Mouse (Mus musculus) myocyte (in vitro differentiated cells): ENCODE measurements around the gene Ctnnbl1. TPM values are rescaled to one million over a fixed set of nuclear protein-coding genes. Genes with fewer than 3 reads are reported as not detected.

ENCODE experiments used
- H3K27me3 ChIP-seq: one replicate; pipeline ENCODE4 v1.6.1; 2011; ENCODE audit not compliant: control insufficient read depth, insufficient read depth, insufficient read length
- H3K36me3 ChIP-seq: one replicate; pipeline ENCODE4 v1.6.1; 2011; ENCODE audit not compliant: control insufficient read depth, insufficient read depth
- H3K4me2 ChIP-seq: one replicate; pipeline ENCODE4 v1.6.1; 2011; ENCODE audit warnings: low read depth, control low read depth
- H3K4me3 ChIP-seq: one replicate; pipeline ENCODE4 v1.5.1; 2011; ENCODE audit warnings: mild to moderate bottlenecking, control low read depth, moderate library complexity
- H3K79me2 ChIP-seq: one replicate; pipeline ENCODE4 v1.6.1; 2011; ENCODE audit not compliant: control insufficient read depth, insufficient read depth
- H3ac ChIP-seq: one replicate; pipeline ENCODE4 v1.6.1; 2011; ENCODE audit not compliant: control insufficient read depth, insufficient read length
- CEBPB ChIP-seq: IDR thresholded peaks from 2 replicates; pipeline ENCODE4 v1.6.1; 2011; ENCODE audit warnings: mild to moderate bottlenecking, moderate library complexity; ENCODE audit not compliant: poor library complexity, insufficient read depth, severe bottlenecking
- E2F4 ChIP-seq: IDR thresholded peaks from one replicate; pipeline ENCODE4 v1.6.1; 2011; ENCODE audit warnings: mild to moderate bottlenecking, control low read depth, moderate library complexity; ENCODE audit not compliant: insufficient read depth
- MAX ChIP-seq: IDR thresholded peaks from one replicate; pipeline ENCODE4 v1.6.1; 2011; ENCODE audit warnings: low read depth, mild to moderate bottlenecking, control low read depth
- MYOD1 ChIP-seq, 3 experiments: IDR thresholded peaks; one replicate each; pipeline ENCODE4 v1.6.1; 2011; ENCODE audit warnings: control low read depth in 2 of 3, low read depth in 2 of 3, mild to moderate bottlenecking in 2 of 3, moderate library complexity in 1 of 3; ENCODE audit not compliant: insufficient read length in 2 of 3, control insufficient read depth in 1 of 3
- MYOG ChIP-seq, 3 experiments: IDR thresholded peaks; one replicate each; pipeline ENCODE4 v1.6.1; 2011; ENCODE audit warnings: control low read depth in 2 of 3, low read depth in 2 of 3, mild to moderate bottlenecking in 2 of 3; ENCODE audit not compliant: insufficient read length in 2 of 3, control insufficient read depth in 1 of 3, insufficient read depth in 1 of 3
- POLR2A ChIP-seq: IDR thresholded peaks from one replicate; pipeline ENCODE4 v1.6.1; 2011; ENCODE audit warnings: low read depth, mild to moderate bottlenecking, control low read depth, moderate library complexity; ENCODE audit not compliant: insufficient read length
- POLR2AphosphoS2 ChIP-seq: IDR thresholded peaks from one replicate; pipeline ENCODE4 v1.6.1; 2011; ENCODE audit warnings: low read depth, control low read depth; ENCODE audit not compliant: insufficient read length
- REST ChIP-seq: IDR thresholded peaks from one replicate; pipeline ENCODE4 v1.6.1; 2011; ENCODE audit warnings: mild to moderate bottlenecking, control low read depth, moderate library complexity; ENCODE audit not compliant: insufficient read depth, insufficient read length
- SRF ChIP-seq: IDR thresholded peaks from one replicate; pipeline ENCODE4 v1.6.1; 2011; ENCODE audit warnings: low read depth; ENCODE audit not compliant: control insufficient read depth, insufficient read length
- TCF12 ChIP-seq: IDR thresholded peaks from one replicate; pipeline ENCODE4 v1.6.1; 2011; ENCODE audit warnings: mild to moderate bottlenecking, control low read depth; ENCODE audit not compliant: poor library complexity, insufficient read depth, severe bottlenecking
- TCF3 ChIP-seq: IDR thresholded peaks from one replicate; pipeline ENCODE4 v1.6.1; 2011; ENCODE audit warnings: low read depth, control low read depth; ENCODE audit not compliant: insufficient read length
- USF1 ChIP-seq: IDR thresholded peaks from one replicate; pipeline ENCODE4 v1.6.1; 2011; ENCODE audit warnings: low read depth, mild to moderate bottlenecking, control low read depth, moderate library complexity
- polyA plus RNA-seq: library from polyadenylated mRNA; unstranded; fragments of >200 nt; fragmentation: generic; extraction: Trizol; gene quantifications from one replicate; pipeline ENCODE4 v1.2.1, GENCODE M21; 2012; ENCODE audit warnings: missing spikeins

The Ctnnbl1 gene
- polyA plus RNA-seq, 1 experiment = 35.0 TPM

- no peaks in the 10 kb centered on the region for H3K79me2 ChIP-seq
- H3K4me3 ChIP-seq = no peak overlapping the region
- TF ChIP-seq MYOD1 (IDR thresholded peaks at IDR 0.05; ENCODE audit: control insufficient read depth in 1 of 3, insufficient read length in 2 of 3, low read depth in 2 of 3) (no peak), SRF (no peak), REST (no peak), POLR2A (no peak), USF1 (no peak), MYOG (IDR thresholded peaks at IDR 0.05; ENCODE audit: control insufficient read depth in 1 of 3, insufficient read depth in 1 of 3, insufficient read length in 2 of 3, low read depth in 2 of 3) (no peak), MAX (no peak), TCF3 (no peak)
- no peak overlapping the region for H3ac ChIP-seq
- H3K27me3 ChIP-seq = no peaks in the 10 kb centered on the region
- no peak overlapping the region for H3K4me2 ChIP-seq
- no peaks in the 10 kb centered on the region for H3K36me3 ChIP-seq
Measured at GRCm38 (mm10) chr2:157752374-157752743, 15.2 kb downstream of the Ctnnbl1 start.

- H3K27me3 ChIP-seq = no peaks in the 10 kb centered on the region
- no peak overlapping the region for H3K4me3 ChIP-seq
- H3ac ChIP-seq = no peak overlapping the region
- H3K4me2 ChIP-seq = no peak overlapping the region
- H3K36me3 ChIP-seq = no peaks in the 10 kb centered on the region
- TF ChIP-seq POLR2AphosphoS2 (no peak), MYOG (IDR thresholded peaks at IDR 0.05; ENCODE audit: control insufficient read depth in 1 of 3, insufficient read depth in 1 of 3, insufficient read length in 2 of 3, low read depth in 2 of 3) (no peak), CEBPB (no peak), MYOD1 (IDR thresholded peaks at IDR 0.05; ENCODE audit: control insufficient read depth in 1 of 3, insufficient read length in 2 of 3, low read depth in 2 of 3) (no peak), TCF12 (no peak), USF1 (no peak), SRF (no peak), MAX (no peak), E2F4 (no peak), POLR2A (no peak), REST (no peak), TCF3 (no peak)
- peaks cover 3% of the 10 kb centered on the region for H3K79me2 ChIP-seq
Measured at GRCm38 (mm10) chr2:157755771-157756170, 18.6 kb downstream of the Ctnnbl1 start.

GRCm38 (mm10) chr2:157756193-157756592 is 19.0 kb downstream of the Ctnnbl1 start:
- no peak overlapping the region for H3ac ChIP-seq
- TF ChIP-seq MYOD1 (IDR thresholded peaks at IDR 0.05; ENCODE audit: control insufficient read depth in 1 of 3, insufficient read length in 2 of 3, low read depth in 2 of 3) = no peak
- H3K36me3 ChIP-seq = no peaks in the 10 kb centered on the region
- H3K4me2 ChIP-seq = no peak overlapping the region
- H3K4me3 ChIP-seq = no peak overlapping the region
- no peaks in the 10 kb centered on the region for H3K27me3 ChIP-seq
- H3K79me2 ChIP-seq = peaks cover 3% of the 10 kb centered on the region

GRCm38 (mm10) chr2:157758395-157758794 is 21.2 kb downstream of the Ctnnbl1 start:
- H3K4me2 ChIP-seq = no peak overlapping the region
- no peak for TF ChIP-seq USF1
- TF ChIP-seq MAX = no peak
- no peak for TF ChIP-seq REST
- TF ChIP-seq MYOD1 (IDR thresholded peaks at IDR 0.05; ENCODE audit: control insufficient read depth in 1 of 3, insufficient read length in 2 of 3, low read depth in 2 of 3) = no peak
- no peak for TF ChIP-seq TCF12
- no peak for TF ChIP-seq MYOG (IDR thresholded peaks at IDR 0.05; ENCODE audit: control insufficient read depth in 1 of 3, insufficient read depth in 1 of 3, insufficient read length in 2 of 3, low read depth in 2 of 3)
- no peak for TF ChIP-seq CEBPB
- no peak for TF ChIP-seq TCF3
- TF ChIP-seq E2F4 = no peak
- no peak for TF ChIP-seq SRF
- no peak for TF ChIP-seq POLR2A
- TF ChIP-seq POLR2AphosphoS2 = no peak
- H3K36me3 ChIP-seq = no peaks in the 10 kb centered on the region
- H3K79me2 ChIP-seq = peaks cover 3% of the 10 kb centered on the region
- no peak overlapping the region for H3K4me3 ChIP-seq
- H3ac ChIP-seq = no peak overlapping the region
- H3K27me3 ChIP-seq = no peaks in the 10 kb centered on the region

GRCm38 (mm10) chr2:157759717-157760116 is 22.5 kb downstream of the Ctnnbl1 start:
- Histone ChIP-seq H3K4me3 (no peak overlapping the region), H3K27me3 (no peaks in the 10 kb centered on the region), H3K36me3 (no peaks in the 10 kb centered on the region), H3ac (no peak overlapping the region), H3K4me2 (no peak overlapping the region), H3K79me2 (peaks cover 3% of the 10 kb centered on the region)
- TF ChIP-seq TCF3 (no peak), USF1 (no peak), E2F4 (no peak), POLR2A (no peak), MAX (no peak)

GRCm38 (mm10) chr2:157762903-157763302 is 25.7 kb downstream of the Ctnnbl1 start:
- TF ChIP-seq POLR2A (no peak), REST (no peak), USF1 (no peak), MYOD1 (IDR thresholded peaks at IDR 0.05; ENCODE audit: control insufficient read depth in 1 of 3, insufficient read length in 2 of 3, low read depth in 2 of 3) (no peak), E2F4 (no peak), MYOG (IDR thresholded peaks at IDR 0.05; ENCODE audit: control insufficient read depth in 1 of 3, insufficient read depth in 1 of 3, insufficient read length in 2 of 3, low read depth in 2 of 3) (no peak), MAX (no peak), TCF12 (no peak), CEBPB (no peak), SRF (no peak), POLR2AphosphoS2 (no peak), TCF3 (no peak)
- H3K36me3 ChIP-seq = no peaks in the 10 kb centered on the region
- peaks cover 3% of the 10 kb centered on the region for H3K79me2 ChIP-seq
- H3K4me3 ChIP-seq = no peak overlapping the region
- no peak overlapping the region for H3ac ChIP-seq
- H3K27me3 ChIP-seq = no peaks in the 10 kb centered on the region
- no peak overlapping the region for H3K4me2 ChIP-seq
